Mouse (Mus musculus): ENCODE results near the gene Vat1. TPM values are rescaled to one million over a fixed set of nuclear protein-coding genes. Genes with fewer than 3 reads are reported as not detected.
A peak's percentile ranks its signal among the peaks of the same experiment; 100 is the strongest.
"Not testable (repeated sequence)": the region's sequence is repeated elsewhere in the genome, so short reads cannot be mapped to it uniquely, and the experiment has no call there.

Gene Vat1
- polyA plus RNA-seq, 1 experiment from 2014 or later = 33.1 TPM

DNA sequence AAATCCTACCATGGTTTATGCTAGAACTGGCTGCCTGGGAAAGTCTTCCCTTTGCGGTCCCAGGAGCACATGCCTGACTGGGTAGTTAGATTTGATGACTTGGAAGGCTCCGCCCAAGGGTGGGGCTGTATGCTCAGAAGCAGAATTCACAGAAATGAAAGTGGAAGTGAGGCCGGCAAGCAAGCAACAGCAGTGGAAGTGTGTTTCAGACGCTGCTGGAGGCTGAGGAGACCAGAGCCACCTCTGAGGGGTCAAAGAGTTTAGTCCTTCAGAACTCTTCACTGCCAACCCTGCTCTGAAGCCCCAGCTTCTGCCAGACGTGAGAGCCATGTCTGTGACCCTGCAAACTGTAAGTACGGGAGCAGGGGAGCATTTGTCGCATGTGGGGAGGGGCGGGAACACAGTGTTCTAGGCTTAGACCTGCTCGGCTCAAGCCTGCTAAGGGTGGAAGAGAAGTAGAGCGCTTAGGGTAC lies 17.7 kb downstream of the Vat1 start, which contains the start of gene Ifi35:
TSS of gene Ifi35 (plus strand) at position 134 of the 473 bp plus-strand sequence.
- WGBS = 24% methylated on average over 10 of the region's 10 CpGs
- H3K4me3 ChIP-seq = peak within 1 kb of the TSS; percentile 51
- H3K27me3 ChIP-seq (ENCODE audit: insufficient read depth, poor library complexity, severe bottlenecking) = no peaks in the 10 kb centered on the region
- H3K9me3 ChIP-seq = no peaks in the 10 kb centered on the region
- peaks cover 27% of the 10 kb centered on the region for H3K36me3 ChIP-seq
- peaks cover 21% of the 10 kb centered on the region for H3K4me1 ChIP-seq
- DNase-seq (ENCODE audit: low spot score) = peak; percentile 91
- H3K27ac ChIP-seq = peak within 1 kb of the TSS; percentile 67

DNA sequence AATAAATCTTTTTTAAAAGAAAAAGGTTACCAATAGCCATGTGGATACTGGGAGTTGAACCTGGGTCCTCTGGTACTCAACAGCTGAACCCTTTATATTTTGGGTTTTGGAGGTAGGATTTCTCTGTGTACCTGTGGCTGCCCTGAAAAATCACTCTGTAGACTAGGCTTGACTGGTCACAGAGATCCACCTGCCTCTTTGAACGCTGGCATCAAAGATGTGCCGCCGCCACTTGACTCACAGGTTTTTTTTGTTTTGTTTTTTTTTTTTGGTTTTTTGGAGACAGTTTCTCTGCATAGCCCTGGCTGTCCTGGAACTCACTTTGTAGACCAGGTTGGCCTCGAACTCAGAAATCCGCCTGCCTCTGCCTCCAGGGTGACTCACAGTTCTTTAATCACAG lies 18.2 kb downstream of the Vat1 start:
- H3K4me1 ChIP-seq = peaks cover 25% of the 10 kb centered on the region

DNA sequence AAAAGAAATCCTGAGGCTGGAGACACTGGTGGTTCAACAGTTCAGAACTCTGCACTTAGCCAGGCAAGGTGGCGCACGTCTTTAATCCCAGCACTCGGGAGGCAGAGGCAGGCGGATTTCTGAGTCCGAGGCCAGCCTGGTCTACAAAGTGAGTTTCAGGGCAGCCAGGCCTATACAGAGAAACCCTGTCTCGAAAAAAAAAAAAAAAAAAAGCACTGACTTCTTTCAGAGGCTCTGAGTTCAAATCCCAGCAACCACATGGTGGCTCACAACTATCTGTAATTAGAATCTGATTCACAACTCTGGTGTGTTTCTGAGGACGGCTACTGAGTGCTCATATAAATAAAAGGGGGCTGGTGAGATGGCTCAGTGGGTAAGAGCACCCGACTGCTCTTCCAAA lies 19.2 kb downstream of the Vat1 start:
- H3K27me3 ChIP-seq (ENCODE audit: insufficient read depth, poor library complexity, severe bottlenecking); DNase-seq (ENCODE audit: low spot score); H3K27ac ChIP-seq; H3K9me3 ChIP-seq; H3K4me3 ChIP-seq: not testable (repeated sequence)
- Histone ChIP-seq H3K4me1 (peaks cover 20% of the 10 kb centered on the region), H3K36me3 (peaks cover 32% of the 10 kb centered on the region)
- 84% methylated on average over 8 of the region's 8 CpGs for WGBS

More for the DNA sequence above, 18.2 kb downstream of the Vat1 start:
- Histone ChIP-seq H3K9me3 (no peaks in the 10 kb centered on the region), H3K27ac (0 out of 2 replicates have a peak overlapping the region, but pooled peaks have one; percentile 67), H3K27me3 (ENCODE audit: insufficient read depth, poor library complexity, severe bottlenecking) (no peaks in the 10 kb centered on the region), H3K4me3 (peak overlapping the region; percentile 51; the same call in 1 of the 2 replicates), H3K36me3 (peaks cover 32% of the 10 kb centered on the region)
- DNase-seq (ENCODE audit: low spot score) = no peak
- WGBS = 86% methylated on average over 5 of the region's 5 CpGs

DNA sequence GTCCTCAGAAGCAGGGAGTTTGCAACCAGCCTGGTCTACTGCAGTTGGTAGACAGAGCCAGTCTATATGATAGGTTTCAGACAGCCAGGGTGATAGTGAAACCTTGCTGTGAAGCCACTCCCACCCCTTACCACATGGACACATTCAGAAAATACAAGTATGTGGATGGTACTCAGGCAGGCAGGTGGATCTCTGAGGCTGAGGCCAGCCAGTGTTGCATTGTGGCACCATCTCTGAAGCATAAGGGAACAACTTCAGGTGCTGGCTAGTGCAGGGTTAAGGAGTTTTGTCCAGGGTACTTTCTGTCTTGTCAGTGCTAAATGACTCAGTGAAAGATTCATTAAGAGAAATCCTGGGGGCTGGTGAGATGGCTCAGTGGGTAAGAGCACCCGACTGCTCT lies 19.7 kb downstream of the Vat1 start:
- Histone ChIP-seq H3K27me3 (ENCODE audit: insufficient read depth, poor library complexity, severe bottlenecking) (no peaks in the 10 kb centered on the region), H3K4me3 (no peak overlapping the region), H3K4me1 (peaks cover 20% of the 10 kb centered on the region), H3K36me3 (peaks cover 32% of the 10 kb centered on the region), H3K9me3 (no peaks in the 10 kb centered on the region), H3K27ac (no peak overlapping the region)
- WGBS = 69% methylated on average over 1 of the region's 1 CpGs
- DNase-seq (ENCODE audit: low spot score) = no peak

DNA sequence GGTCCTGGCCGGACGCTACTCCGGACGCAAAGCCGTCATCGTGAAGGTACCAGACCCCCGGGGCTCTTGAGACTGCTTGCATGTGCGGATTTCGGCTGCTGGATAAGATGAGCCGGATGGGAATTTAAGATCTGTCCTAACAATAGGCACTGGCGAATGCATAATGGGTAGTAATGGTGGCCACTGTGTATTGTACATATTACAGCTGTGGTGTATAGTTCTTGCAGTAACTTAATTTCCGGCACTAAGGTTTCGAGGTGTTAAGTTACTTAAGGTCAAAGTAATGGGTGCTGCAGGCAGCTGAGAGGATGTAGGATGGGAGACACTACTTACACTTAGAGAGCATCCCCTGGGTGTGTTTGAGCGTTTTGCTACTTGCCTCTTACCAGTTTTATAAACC lies 23.3 kb downstream of the Vat1 start:
- Histone ChIP-seq H3K4me1 (peaks cover 10% of the 10 kb centered on the region), H3K4me3 (peak overlapping the region; percentile 86), H3K27me3 (ENCODE audit: insufficient read depth, poor library complexity, severe bottlenecking) (no peaks in the 10 kb centered on the region), H3K27ac (peak overlapping the region; percentile 97), H3K36me3 (peaks cover 32% of the 10 kb centered on the region), H3K9me3 (no peaks in the 10 kb centered on the region)
- WGBS = 1% methylated on average over 14 of the region's 14 CpGs
- no peak for DNase-seq (ENCODE audit: low spot score)

GRCm38 (mm10) chr11:101442127-101442693 lies 23.8 kb downstream of the Vat1 start, which contains the start of gene Rpl27:
Gene Rpl27 (plus strand): TSS chr11:101442298.
- WGBS = under 1% methylated on average over 42 of the region's 42 CpGs
- H3K27ac ChIP-seq = peak within 1 kb of the TSS; percentile 97

DNA sequence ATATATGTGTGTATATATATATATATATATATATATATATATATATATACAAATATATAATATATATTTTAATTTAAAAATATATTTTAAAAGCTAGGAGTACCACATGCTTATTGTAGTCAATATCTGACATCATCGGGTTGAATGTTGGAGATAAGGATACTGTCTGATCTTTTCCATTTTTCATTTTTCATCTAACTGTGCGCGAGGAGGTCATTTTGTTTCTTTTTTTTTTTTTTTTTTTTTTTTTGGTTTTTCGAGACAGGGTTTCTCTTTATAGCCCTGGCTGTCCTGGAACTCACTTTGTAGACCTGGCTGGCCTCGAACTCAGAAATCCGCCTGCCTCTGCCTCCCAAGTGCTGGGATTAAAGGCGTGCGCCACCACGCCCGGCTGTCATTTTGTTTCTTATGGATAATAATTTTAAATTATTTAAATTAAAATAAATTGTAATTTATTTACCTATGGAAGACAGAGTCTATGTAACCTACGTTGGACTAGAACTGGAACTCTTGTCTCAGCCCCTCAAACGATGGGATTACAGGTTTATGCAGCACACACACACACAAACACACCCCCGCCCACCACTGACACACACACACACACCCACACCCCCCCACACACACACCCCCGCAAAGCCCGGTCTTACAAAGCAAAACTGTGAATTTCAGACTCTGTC lies 24.4 kb downstream of the Vat1 start:
- WGBS = 33% methylated on average over 15 of the region's 15 CpGs
- not testable (repeated sequence) for DNase-seq (ENCODE audit: low spot score); H3K27me3 ChIP-seq (ENCODE audit: insufficient read depth, poor library complexity, severe bottlenecking); H3K9me3 ChIP-seq
- Histone ChIP-seq H3K4me3 (peak overlapping the region; percentile 86), H3K4me1 (peaks cover 10% of the 10 kb centered on the region), H3K27ac (peak overlapping the region; percentile 83; the same call in 1 of the 2 replicates), H3K36me3 (peaks cover 32% of the 10 kb centered on the region)

More at GRCm38 (mm10) chr11:101442127-101442693, 23.8 kb downstream of the Vat1 start, which contains the start of gene Rpl27:
- Histone ChIP-seq H3K4me1 (peaks cover 10% of the 10 kb centered on the region), H3K4me3 (peak within 1 kb of the TSS; percentile 86), H3K9me3 (no peaks in the 10 kb centered on the region), H3K36me3 (peaks cover 32% of the 10 kb centered on the region), H3K27me3 (ENCODE audit: insufficient read depth, poor library complexity, severe bottlenecking) (no peaks in the 10 kb centered on the region)
- peak; percentile 100 for DNase-seq (ENCODE audit: low spot score)

- not testable (repeated sequence) for H3K27me3 ChIP-seq (ENCODE audit: insufficient read depth, poor library complexity, severe bottlenecking); H3K9me3 ChIP-seq; DNase-seq (ENCODE audit: low spot score); H3K4me1 ChIP-seq; H3K27ac ChIP-seq; H3K4me3 ChIP-seq
- H3K36me3 ChIP-seq = peaks cover 32% of the 10 kb centered on the region
- WGBS = 58% methylated on average over 3 of the region's 3 CpGs
Measured at GRCm38 (mm10) chr11:101438006-101438405, 28.0 kb downstream of the Vat1 start.

DNA sequence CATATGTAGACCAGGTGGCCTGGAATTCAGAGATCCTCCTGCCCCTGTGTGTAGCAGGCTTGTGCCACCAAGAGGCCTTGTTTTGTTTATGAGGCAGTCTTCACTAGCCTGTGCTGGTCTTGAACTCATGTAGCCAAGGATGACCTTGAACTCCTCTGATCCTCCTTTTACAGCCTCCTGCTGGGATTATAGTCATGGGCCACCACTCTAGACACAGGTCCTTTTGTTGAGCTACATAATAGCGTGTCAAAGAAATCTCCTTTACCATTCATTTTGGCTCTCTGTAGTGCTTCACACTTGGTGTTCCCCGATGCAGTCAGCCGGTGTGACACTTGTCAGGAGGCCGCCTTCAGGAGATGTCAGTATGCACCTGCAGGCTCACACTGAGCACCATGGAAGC lies 29.1 kb downstream of the Vat1 start:
- no peak overlapping the region for H3K4me3 ChIP-seq
- DNase-seq (ENCODE audit: low spot score) = no peak
- no peaks in the 10 kb centered on the region for H3K9me3 ChIP-seq
- no peaks in the 10 kb centered on the region for H3K4me1 ChIP-seq
- 84% methylated on average over 4 of the region's 4 CpGs for WGBS
- peaks cover 38% of the 10 kb centered on the region for H3K36me3 ChIP-seq
- H3K27ac ChIP-seq = no peak overlapping the region
- no peaks in the 10 kb centered on the region for H3K27me3 ChIP-seq (ENCODE audit: insufficient read depth, poor library complexity, severe bottlenecking)

DNA sequence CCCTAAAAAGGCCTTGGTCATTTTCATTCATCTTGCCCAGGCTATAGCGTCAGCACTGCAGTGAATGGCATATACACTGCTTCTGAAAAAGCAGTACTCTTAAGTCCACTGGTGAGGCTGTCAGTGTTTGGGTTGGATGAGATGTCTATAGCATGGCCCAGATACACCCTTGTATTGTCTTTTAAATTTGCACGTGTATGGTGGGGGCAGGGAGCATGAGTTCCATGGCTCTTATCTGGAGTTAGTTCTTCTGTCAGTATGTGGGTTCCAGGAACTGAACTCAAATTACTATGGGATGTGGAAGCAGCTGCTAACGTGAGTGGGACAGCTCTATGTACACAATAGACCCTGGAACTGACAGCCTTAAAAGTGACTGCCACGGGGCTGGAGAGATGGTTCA lies 30.2 kb downstream of the Vat1 start:
- 75% methylated on average over 4 of the region's 4 CpGs for WGBS
- peaks cover 49% of the 10 kb centered on the region for H3K36me3 ChIP-seq
- H3K27ac ChIP-seq = no peak overlapping the region
- no peaks in the 10 kb centered on the region for H3K9me3 ChIP-seq
- H3K27me3 ChIP-seq (ENCODE audit: insufficient read depth, poor library complexity, severe bottlenecking) = no peaks in the 10 kb centered on the region
- H3K4me1 ChIP-seq = no peaks in the 10 kb centered on the region
- H3K4me3 ChIP-seq = no peak overlapping the region
- no peak for DNase-seq (ENCODE audit: low spot score)

GRCm38 (mm10) chr11:101433396-101433795 lies 32.6 kb downstream of the Vat1 start:
- DNase-seq (ENCODE audit: low spot score) = no peak
- no peaks in the 10 kb centered on the region for H3K27me3 ChIP-seq (ENCODE audit: insufficient read depth, poor library complexity, severe bottlenecking)

DNA sequence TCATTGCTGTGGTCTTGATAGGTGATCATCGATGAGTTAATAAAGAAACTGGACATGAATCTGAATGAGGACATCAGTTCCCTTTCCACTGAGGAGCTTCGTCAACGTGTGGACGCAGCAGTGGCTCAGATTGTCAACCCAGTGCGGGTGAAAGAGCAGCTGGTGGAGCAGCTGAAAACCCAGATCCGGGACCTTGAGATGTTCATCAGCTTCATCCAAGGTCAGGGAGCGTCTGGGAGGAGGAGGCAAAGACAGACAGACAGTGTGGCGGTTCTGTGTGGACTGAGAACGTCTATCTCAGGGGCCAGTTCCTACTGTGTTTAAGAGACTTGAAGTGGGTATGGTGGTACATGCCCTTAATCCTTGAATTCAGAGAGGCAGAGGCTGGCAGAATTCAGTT lies 34.7 kb downstream of the Vat1 start:
- H3K9me3 ChIP-seq = no peaks in the 10 kb centered on the region
- peaks cover 8% of the 10 kb centered on the region for H3K4me1 ChIP-seq
- H3K27ac ChIP-seq = no peak overlapping the region
- WGBS = 90% methylated on average over 9 of the region's 9 CpGs
- H3K4me3 ChIP-seq = no peak overlapping the region
- no peak for DNase-seq (ENCODE audit: low spot score)
- peaks cover 70% of the 10 kb centered on the region for H3K36me3 ChIP-seq
- H3K27me3 ChIP-seq (ENCODE audit: insufficient read depth, poor library complexity, severe bottlenecking) = no peaks in the 10 kb centered on the region

More at GRCm38 (mm10) chr11:101433396-101433795, 32.6 kb downstream of the Vat1 start:
- WGBS = 91% methylated on average over 13 of the region's 13 CpGs
- H3K36me3 ChIP-seq = peaks cover 70% of the 10 kb centered on the region
- H3K4me3 ChIP-seq = no peak overlapping the region
- H3K4me1 ChIP-seq = no peaks in the 10 kb centered on the region
- H3K27ac ChIP-seq = no peak overlapping the region
- H3K9me3 ChIP-seq = no peaks in the 10 kb centered on the region

DNA sequence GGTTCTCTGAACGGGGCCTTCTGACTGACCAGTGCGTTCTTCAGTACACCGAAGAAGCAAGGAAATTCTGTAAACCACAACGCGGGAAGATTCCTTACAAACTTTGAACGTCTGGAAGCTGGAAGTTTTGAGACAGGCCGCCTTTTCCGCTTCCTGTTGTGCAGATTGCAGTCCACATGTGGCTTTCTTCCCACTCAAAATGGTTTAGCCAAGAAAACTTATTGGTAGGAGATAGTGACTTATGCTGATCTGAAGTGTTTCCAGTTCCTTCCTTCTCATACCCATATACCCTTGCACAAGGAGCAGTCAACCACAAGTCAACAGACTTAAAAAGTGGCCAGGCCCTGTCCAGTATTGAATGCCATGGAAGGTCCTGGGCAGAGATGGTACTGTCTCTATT lies 39.9 kb downstream of the Vat1 start:
- peaks cover 33% of the 10 kb centered on the region for H3K36me3 ChIP-seq

More for the DNA sequence above, 39.9 kb downstream of the Vat1 start:
- H3K4me1 ChIP-seq = peaks cover 23% of the 10 kb centered on the region
- 64% methylated on average over 8 of the region's 8 CpGs for WGBS
- peak overlapping the region; percentile 96 for H3K4me3 ChIP-seq
- H3K9me3 ChIP-seq = no peaks in the 10 kb centered on the region
- no peaks in the 10 kb centered on the region for H3K27me3 ChIP-seq (ENCODE audit: insufficient read depth, poor library complexity, severe bottlenecking)
- no peak for DNase-seq (ENCODE audit: low spot score)
- H3K27ac ChIP-seq = no peak overlapping the region
